Mouse (Mus musculus) urinary bladder, adult 2 months (tissue): Measurements from ENCODE around the gene Frem1. TPM values are rescaled to one million over a fixed set of nuclear protein-coding genes. Genes with fewer than 3 reads are reported as not detected.

Source experiments
- DNase-seq: peaks from one replicate; pipeline ENCODE4 v3.0.0; 2022; ENCODE audit warnings: low spot score
- polyA plus RNA-seq: library from polyadenylated mRNA; depleted of rRNA; stranded (reverse); fragments of >200 nt; gene quantifications from 2 replicates; pipeline ENCODE4 v1.2.3, GENCODE M21; 2012

Gene Frem1
- polyA plus RNA-seq, 1 experiment: 5.7 TPM

DNA sequence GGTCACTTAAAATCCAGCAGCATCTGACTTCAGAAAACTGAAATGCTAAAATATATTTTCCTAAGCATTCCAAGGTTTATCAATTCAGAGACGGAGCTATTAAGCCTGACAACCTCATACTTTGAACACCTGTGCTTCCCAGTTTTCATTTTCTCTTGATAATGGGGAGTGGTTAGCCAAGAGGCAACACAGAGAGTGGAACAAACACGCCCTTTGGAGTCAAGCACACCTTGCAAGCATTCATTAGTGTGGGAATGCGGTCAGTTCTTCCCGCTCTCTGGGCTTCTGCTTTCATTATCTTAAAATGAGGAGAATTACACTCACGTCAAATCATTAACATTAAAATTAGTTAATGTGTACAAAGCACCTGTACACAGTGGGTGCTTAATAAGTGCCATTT lies 122.1 kb downstream of the Frem1 start:
- no peak for DNase-seq

DNA sequence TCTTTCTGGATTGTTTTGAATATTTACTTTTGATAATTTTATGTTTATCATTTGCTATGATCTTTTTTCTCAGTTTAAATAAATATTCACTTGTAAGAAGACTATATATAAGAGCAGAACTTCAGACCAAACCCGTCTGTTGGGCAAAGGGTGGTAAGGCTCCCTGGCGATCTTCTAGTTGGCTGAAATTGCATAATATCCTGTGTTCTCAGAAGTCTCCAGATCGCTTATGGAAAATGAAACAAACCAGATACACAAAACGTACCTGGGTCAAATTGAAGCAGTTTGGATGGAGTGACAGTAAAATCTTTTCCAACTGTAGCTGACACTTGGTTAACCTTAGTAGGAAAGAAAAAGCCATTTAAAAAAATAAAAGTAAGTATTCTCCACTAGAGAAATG lies 130.2 kb downstream of the Frem1 start:
- no peak for DNase-seq

DNA sequence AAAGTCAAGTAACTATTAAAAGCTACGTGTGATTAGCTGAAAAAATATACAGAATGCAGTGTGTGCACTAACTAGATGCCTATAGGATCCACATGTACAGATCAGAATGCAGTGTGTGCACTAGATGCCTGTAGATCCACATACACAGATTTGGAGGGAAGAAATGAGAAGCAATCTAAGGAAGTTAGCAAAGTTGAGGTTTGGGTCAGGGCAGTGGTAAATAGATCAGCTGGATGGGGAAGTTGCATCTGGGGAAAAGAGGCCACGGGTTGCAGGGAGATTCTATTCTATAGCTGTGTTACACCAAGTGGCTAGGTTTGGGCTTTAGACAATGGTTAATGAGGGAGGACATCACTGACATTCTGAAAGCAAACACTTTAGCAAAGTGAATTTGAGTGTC lies 133.5 kb downstream of the Frem1 start:
- DNase-seq: no peak

DNA sequence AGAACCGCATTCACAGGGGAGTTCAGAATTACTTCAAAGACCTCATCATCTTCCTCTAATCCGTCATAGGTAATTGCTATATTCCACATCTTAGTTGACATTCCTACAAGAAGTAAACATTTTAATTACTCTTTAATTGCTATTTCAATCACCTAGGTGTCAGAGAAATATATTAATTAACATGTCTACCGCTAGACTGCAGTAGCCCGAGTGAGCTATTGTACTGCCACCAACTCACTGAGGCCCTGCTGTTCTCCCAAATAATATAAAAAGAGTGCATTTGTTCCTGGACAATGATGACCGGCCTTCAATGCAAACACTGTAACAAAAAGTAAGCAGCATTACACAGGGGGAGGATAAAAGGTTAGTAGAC lies 135.5 kb downstream of the Frem1 start:
- no peak for DNase-seq

DNA sequence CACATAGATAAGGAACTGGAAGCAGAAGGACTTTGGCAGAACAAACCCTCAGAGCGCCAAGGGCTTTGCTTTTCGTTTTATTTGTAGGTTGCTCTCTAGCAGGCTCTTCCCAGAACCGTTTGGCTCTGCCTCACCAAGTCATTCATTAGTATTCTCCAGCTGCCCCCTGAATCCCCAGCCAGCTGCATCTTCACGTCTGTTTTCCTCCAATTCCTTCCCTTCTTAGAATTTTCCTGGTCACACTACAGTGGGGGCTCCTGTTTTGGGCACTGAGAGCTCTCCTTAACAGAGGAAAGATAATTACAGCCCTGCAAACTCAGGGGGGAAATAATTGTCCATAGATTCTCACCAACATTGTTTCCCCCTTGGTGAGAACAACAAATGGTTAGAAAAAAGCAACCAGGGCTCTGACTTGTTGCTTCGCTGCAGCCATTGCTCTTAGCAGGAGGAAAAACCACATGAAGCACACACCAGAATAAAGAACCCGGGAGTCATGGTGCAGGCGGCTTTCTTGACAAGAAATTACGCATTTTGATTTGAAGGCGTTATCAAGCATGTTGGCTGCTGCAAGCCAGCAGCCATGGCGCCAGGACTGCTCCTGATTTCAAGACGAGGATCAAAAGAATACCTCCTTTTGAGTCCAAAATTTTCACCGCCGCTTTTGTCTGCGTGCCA lies 136.0 kb downstream of the Frem1 start:
- DNase-seq: no peak

DNA sequence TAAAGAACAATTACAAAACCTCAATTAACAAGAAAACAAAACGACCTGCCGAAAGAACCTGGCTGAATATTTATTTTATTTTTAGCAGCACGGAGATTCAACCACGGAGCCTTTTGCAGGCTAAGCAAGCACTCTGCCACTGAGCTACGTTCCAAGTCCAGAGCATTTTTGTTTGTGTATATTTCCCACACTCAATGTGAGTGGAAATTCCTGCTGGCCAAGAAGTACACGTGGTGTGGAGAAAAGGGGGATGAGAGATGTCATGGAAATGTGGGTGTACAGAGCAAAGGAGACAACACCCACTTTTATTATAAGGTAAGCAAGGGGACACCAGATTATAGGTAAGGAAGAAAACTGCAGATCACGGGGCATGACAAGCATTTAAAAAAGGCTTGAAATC lies 136.6 kb downstream of the Frem1 start:
- no peak for DNase-seq

DNA sequence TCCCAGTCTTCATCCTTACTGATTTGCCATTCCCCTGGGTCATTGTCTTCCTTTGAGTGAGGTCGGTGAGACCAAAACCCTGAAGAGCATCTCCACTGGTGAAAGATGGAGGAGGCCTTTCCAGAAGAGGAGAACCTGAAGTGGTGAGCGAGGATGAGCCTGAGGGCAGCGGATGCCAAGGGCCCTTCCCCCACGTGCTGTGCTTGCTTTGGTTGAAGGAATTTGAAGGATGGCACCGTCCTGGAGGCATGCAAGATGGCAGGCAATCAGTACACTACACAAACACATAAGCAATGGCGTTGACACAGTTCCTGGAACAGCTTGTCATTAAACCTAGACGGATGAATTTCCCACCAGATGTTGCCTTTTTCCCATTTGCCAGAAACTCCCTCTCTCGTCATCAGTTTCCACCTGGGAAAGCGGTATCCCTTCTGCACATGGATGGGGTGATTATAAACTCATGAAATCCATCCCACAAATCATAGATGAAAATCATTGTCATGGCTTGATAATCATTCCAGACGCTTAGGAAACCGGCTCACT lies 137.5 kb downstream of the Frem1 start:
- DNase-seq: no peak

DNA sequence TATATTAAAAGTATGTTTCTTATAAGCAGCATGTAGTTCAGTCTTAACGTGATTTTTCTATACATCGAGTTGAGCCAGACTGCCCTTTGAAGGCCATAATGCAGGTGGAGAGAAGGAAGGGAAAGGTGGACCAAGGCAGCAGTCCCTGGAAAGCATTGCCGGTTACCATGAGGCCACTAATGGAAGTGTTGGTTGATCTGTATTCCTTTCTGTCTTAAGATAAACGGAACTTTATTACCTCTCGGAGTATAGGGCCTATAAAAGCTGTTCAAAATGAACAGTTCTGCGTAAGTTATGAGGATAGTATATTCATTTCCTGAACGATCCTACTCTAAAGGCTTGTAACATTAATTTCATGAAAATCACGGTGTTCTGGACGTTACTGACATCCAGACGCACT lies 156.9 kb downstream of the Frem1 start:
- no peak for DNase-seq

DNA sequence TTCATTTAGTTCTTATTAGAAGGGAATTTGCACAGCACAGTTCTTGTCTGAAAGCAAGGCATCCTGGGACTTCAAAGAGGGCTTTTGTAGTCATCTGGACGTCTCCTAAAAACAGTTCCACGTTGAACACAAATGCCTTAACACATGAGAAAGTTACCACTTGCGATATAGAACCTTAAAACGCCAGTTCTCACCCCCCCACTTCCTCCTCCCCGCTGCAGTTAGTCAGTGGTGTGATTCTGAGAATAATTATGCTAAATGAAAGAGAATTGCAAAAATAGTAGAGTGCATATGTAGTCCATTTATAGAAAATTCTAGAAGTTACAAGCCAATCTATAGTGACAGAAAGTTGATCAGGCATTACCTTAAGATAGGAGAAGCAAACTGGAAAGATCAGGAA lies 159.9 kb downstream of the Frem1 start:
- DNase-seq: no peak

DNA sequence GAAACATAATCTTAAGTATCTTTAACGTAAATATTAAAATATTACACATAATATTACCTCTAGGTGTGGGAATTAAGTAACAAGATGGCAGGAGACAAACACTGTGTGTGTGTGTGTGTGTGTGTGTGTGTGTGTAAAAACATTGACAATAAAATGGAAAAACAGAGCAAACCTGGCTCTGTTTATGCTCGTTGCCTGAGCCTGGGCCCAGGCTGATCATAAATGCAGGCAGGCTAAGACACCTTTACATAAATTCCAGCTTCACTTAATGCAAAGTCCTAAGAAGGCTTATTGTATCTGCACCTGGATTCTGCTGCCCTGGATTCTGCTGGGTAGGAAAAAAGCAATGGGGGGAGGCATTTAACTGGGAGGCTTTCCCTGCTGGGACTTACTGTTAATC lies 160.6 kb downstream of the Frem1 start:
- DNase-seq: no peak

DNA sequence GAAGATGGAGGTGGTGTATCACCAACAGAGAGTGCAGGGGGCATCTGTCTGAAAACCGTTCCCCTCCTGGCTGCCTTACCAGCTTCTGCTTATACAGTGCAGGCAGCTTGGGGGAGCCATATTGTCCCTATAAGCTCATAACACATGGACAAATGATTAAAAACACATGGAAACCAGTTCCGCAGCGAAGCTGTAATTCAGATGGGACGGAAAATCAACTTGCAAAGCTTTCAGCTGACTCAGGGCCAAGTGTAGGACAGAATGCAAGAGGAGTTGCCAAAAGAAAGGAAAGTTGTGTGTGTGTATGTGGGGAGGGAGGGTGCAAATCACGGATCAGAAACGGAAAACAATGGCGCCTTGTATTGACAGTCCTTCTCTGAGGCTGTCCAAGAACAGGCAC lies 161.1 kb downstream of the Frem1 start:
- DNase-seq: no peak

DNA sequence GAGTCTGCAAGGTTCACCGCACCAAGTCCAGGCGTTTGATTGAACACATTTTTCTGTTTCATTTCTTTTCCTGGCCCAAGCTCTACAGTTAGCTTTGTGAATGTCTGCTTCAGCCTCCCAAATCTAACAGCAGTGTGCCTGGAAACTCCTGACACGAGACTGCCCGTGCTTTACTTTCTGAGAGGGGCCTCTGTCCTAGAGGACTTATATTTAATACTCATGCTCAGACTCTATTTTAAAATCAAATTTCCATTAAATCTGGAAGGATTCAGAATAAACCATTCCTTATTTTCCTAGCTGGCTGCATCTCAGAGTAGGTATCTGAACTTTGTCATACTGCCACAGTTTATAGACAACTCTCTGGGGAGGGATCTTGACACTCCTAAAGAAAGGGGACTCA lies 161.6 kb downstream of the Frem1 start:
- DNase-seq: no peak

DNA sequence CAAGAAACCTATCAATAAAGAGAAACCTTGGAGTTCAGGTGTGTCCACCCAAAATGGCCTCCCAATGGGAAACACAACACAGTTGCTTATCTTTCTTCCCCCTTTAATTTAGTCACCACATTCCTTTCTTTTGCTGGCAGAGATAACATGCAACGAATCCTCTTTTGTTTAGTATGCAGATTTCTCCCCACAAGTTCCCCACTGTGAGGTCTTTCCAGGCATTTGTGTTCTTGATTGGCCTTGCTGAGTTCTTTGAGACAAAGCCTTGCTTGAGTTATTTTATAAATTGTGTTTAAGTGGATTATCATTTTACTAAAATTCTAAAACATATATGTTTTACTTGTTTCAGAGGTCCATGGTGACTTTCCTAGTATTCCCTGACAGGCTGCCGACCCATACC lies 166.0 kb downstream of the Frem1 start:
- DNase-seq: no peak

DNA sequence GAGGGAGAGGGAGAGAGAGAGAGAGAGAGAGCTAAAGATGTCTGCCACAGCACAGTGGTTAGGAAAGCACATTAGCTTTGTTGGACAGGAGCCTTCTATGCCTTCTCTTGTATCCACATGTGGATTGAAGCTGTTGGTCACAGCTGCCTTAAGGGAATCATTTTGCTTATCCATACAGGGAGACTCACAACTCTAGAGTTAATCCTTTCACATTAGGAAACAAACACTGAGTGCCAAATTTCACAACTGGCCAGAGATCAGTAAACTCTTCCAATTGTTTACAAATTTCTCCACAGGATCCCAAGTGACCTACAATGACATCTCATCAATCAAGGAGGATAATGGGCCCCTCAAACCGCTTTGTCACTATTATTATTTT lies 166.6 kb downstream of the Frem1 start:
- no peak for DNase-seq

DNA sequence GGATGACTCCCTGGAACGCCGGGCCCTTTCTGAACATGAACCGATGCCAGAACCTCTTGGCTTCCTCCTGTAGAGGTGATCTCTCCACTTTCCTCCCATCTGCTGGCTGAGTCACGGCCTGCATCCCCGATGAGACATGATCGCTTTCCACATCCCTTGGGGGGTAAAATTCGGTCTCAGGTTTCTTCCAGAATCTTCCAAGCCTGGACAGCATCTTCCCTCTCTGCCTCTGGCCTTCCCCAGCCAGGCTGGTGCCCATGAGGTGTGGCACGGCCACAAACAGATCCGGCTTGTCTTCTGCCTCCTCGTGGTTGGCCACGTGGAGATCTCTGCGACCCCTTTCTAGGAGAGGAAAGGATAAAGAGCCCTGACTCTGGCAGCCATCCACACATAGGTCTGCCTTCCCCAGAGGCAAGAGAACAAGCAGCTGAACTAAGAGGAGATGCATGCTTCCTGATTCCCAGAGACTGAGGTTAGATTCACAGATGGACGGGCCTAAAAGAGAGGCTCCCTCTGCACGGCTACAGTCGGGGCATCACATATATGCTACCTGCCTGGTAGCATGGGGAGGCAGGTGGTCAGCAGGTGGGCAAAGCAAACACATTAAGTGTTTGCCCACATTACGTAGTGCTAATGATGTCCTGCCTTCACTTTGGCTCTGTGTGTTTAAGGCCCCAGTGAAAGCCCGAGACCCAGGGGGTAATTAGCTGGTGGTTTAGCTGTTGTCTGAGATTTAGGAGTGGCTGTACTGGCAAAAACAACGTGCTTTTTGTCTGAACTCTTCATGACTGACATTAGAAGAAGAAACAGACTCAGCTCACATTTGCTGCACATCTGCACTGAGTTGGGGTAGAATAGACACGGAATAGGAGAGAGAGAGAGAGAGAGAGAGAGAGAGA lies 167.3 kb downstream of the Frem1 start, which contains the start of gene Cer1:
Gene Cer1 (minus strand): TSS at position 513 of the 899 bp plus-strand sequence.
- DNase-seq: no peak

DNA sequence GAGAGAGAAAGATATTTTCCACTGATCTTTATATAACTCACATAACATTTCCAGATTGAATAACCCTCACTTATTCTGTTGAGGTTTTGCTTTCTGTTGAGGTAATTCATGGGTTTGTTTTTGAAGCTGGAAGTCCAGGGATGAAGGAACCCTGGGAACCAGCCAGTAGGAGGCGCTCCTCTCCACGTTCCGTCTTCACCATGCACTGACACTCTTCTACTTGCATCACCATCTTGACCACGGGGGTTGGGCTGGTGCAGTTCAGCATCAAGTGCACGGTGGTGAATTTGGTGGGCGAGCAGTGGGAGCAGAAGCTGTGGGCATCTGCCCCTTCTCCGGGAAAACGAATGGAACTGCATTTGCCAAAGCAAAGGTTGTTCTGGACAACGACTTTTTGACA lies 169.6 kb downstream of the Frem1 start:
- no peak for DNase-seq

DNA sequence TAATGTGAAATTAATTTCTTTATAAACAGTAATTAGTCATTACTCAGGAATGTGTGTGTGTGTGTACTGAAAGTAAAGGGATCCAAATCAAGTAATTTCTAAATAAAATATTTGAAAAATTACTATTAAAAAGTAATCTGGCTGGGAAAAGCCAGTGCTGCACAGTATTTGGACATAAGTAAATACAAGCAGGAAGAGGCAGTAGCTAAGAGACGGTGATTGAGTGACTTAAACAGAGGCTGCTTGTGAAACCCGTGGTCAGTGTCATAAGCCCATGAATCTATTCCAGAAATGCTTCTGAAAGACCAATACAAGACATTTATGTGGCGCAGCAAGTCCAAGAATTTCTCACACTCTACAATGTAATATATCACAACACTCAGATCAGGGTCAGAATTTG lies 170.8 kb downstream of the Frem1 start:
- no peak for DNase-seq

DNA sequence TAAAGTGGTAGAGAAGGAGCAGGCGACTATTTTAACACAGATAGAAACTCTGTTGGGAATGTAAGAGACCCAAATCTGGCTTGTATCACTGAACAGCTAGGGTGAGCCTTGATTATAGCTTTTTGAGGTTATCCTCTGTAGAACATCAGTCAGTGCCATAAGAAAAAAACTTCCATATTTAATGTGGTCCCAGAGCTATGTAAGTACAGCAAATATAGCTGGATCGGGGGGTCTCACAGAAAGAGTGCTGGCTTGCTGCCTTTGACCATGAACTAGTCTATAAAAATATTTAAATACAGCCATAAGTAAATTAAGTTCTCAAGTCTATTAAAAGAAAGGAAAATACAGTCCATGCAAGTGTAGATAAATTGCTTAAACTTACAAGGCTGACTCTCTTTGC lies 171.9 kb downstream of the Frem1 start:
- no peak for DNase-seq

DNA sequence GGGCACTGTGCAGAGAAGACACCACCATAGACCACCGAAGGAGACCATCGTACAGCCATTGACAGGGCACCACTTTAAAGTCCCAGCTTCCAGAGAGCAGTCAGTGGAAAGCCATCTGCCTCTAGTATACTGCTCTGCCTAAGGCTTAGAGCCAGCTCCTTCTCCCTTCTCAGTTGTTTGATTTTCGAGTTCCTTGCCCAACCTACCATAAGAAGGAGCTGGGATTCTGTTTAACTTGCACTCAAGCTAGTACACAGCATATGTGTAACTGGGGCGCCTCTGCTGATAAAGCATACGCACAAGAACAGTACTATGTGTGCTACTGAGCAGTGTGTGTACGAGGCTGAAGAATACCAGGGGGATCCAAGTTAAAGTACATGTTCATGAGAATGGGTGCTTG lies 173.0 kb downstream of the Frem1 start:
- DNase-seq: no peak

DNA sequence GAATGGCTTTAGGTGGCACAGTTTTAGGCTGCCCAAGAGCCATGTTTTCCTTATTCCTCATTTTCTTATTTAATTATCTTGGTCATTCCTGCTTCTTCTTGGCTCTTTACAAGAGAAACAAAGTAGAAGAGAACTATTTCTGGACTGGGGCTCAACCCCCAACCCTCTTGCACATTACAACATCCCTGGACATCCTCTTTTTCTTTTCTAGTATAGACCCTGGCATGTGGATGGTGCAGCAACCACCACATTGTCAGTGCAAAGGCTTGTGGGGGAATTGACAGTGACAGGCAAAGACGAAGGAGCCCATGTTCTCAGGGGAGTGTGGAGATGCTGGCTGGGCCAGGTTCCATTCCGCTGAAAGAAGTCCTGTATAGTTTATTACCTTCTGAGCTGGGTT lies 175.5 kb downstream of the Frem1 start:
- DNase-seq: no peak

DNA sequence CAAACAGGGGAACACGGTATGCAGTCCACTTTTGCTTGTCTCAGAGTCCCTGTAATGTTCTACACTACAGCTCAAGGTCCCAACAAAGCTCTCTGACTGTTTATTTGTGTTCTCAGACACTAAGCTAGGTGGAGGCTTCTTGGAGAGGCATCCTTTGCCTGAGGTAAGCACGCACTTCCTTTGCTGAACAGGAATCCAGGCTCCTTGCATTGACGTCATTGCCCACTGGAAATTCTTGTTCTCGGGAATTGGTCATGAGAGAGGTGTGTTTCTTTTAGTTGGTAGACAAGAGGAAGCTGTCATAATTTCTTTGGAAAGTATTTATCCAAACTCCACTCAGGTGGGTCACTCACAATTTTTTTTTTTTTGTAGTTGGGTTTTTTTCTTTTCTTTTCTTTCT lies 176.6 kb downstream of the Frem1 start:
- DNase-seq: no peak

DNA sequence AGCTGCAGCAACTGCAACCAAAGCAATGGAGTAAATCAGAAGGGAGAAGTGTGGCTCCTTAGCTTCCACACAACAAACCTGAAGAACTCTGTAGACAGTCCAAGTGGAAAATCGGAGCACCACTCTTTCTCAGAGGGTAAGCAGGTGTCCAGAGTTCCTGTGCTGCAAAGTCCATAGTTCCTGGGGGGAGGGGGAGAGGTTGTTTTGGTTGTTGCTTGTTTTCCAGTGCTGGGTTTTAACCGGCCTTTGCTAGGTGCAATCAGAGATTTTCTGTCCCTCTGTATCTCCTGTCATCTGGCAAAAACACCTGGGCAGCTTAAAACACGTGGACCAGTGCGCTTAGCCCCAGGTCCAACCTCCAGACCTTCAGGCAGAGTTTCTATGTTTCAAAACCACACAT lies 177.3 kb downstream of the Frem1 start:
- no peak for DNase-seq

DNA sequence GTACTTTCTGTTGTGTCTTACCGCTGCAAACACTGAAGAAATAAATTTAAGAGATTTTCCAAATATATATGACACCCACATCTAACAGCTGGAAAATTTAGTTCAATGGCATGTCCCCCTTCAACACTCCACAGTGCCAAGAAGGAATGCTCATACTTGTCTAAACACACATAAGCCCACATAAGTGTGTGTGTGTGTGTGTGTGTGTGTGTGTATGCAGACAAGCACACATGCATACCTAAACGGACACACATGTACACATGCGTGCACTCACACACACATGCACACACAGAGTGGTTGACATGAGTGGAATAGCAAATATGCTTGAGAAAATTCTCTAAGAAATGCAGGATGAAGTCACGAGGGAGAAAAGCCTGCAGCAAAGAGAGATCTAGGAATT lies 179.6 kb downstream of the Frem1 start:
- no peak for DNase-seq
